Mouse (Mus musculus) hindbrain, embryonic 11.5 days (tissue): ENCODE data around the gene Fam120a. TPM values are rescaled to one million over a fixed set of nuclear protein-coding genes. Genes with fewer than 3 reads are reported as not detected.

ENCODE experiments used
- ATAC-seq: fragments of 200-750 bp; cut with Nextera tagmentation; 2 replicates; pipeline ENCODE4 v1.8.0; 2017; ENCODE audit warnings: mild to moderate bottlenecking, moderate TSS enrichment, moderate library complexity; ENCODE audit not compliant: low FRiP score
- DNase-seq: peaks from one replicate; pipeline ENCODE4 v3.0.0-alpha.2; 2015; ENCODE audit warnings: low spot score
- H3K27ac ChIP-seq: fragments of 300-500 bp; sonication (generic); 2 replicates; pipeline ENCODE4 v1.5.1; 2014; ENCODE audit warnings: mild to moderate bottlenecking, low read depth, low read length
- H3K27me3 ChIP-seq: fragments of 300-500 bp; sonication (generic); 2 replicates; pipeline ENCODE4 v1.6.1; 2014; ENCODE audit warnings: mild to moderate bottlenecking, low read length, moderate library complexity, mixed read lengths; ENCODE audit not compliant: control insufficient read depth, insufficient read depth
- H3K36me3 ChIP-seq: fragments of 300-500 bp; sonication (generic); 2 replicates; pipeline ENCODE4 v1.6.1; 2014; ENCODE audit warnings: mild to moderate bottlenecking, low read length, moderate library complexity, mixed read lengths; ENCODE audit not compliant: control insufficient read depth, insufficient read depth
- H3K4me1 ChIP-seq: fragments of 300-500 bp; sonication (generic); replicated peaks from 2 replicates; pipeline ENCODE4 v1.6.1; 2014; ENCODE audit warnings: low read length, mixed read lengths; ENCODE audit not compliant: control insufficient read depth, insufficient read depth
- H3K4me2 ChIP-seq: fragments of 300-500 bp; sonication (generic); replicated peaks from 2 replicates; pipeline ENCODE4 v1.6.1; 2014; ENCODE audit warnings: mild to moderate bottlenecking, low read depth, low read length
- H3K4me3 ChIP-seq: fragments of 300-500 bp; sonication (generic); 2 replicates; pipeline ENCODE4 v1.5.1; 2014; ENCODE audit warnings: low read depth, low read length
- H3K9ac ChIP-seq: fragments of 300-500 bp; sonication (generic); 2 replicates; pipeline ENCODE4 v1.6.1; 2014; ENCODE audit warnings: low read depth, low read length
- H3K9me3 ChIP-seq: fragments of 300-500 bp; sonication (generic); 2 replicates; pipeline ENCODE4 v1.6.1; 2016; ENCODE audit warnings: low read length; ENCODE audit not compliant: control insufficient read depth
- WGBS: fragments of 180-500 bp; shearing (Covaris S2); extraction: QIAGEN DNeasy Blood & Tissue Kit; methylation state at CpG from one replicate; pipeline ENCODE4 v1.1.7; 2014; 5-methylcytosine and 5-hydroxymethylcytosine counted together
- polyA plus RNA-seq: library from polyadenylated mRNA; unstranded; fragments of >200 nt; fragmentation: Nextera tagmentation; extraction: Ambion mirVana; gene quantifications from 2 replicates; pipeline ENCODE4 v1.2.1, GENCODE M21; 2014

Gene Fam120a
- polyA plus RNA-seq, 1 experiment from 2014 or later, result 24.9 TPM

GRCm38 (mm10) chr13:48845308-48845707 is 122.5 kb downstream of the Fam120a start:
- DNase-seq (no peak), ATAC-seq (no peak)
- no peaks in the 10 kb centered on the region for H3K9me3 ChIP-seq
- no peak overlapping the region for H3K4me3 ChIP-seq
- no peak overlapping the region for H3K4me2 ChIP-seq
- H3K36me3 ChIP-seq, result no peaks in the 10 kb centered on the region
- WGBS, result 79% methylated on average over 4 of the region's 4 CpGs
- no peaks in the 10 kb centered on the region for H3K4me1 ChIP-seq
- no peak overlapping the region for H3K27ac ChIP-seq
- H3K27me3 ChIP-seq, result no peaks in the 10 kb centered on the region
- H3K9ac ChIP-seq, result no peak overlapping the region

- no peak overlapping the region for H3K4me2 ChIP-seq
- no peak overlapping the region for H3K4me3 ChIP-seq
- no peak overlapping the region for H3K9ac ChIP-seq
- no peak overlapping the region for H3K27ac ChIP-seq
- DNase-seq (no peak), ATAC-seq (no peak)
- whole genome bisulfite sequencing, result 90% methylated on average over 1 of the region's 1 CpGs
- no peaks in the 10 kb centered on the region for H3K4me1 ChIP-seq
- no peaks in the 10 kb centered on the region for H3K27me3 ChIP-seq
- H3K9me3 ChIP-seq, result no peaks in the 10 kb centered on the region
- H3K36me3 ChIP-seq, result no peaks in the 10 kb centered on the region
Observed at GRCm38 (mm10) chr13:48843530-48843929, 124.3 kb downstream of the Fam120a start.

GRCm38 (mm10) chr13:48841905-48842592 is 125.8 kb downstream of the Fam120a start:
- no peaks in the 10 kb centered on the region for H3K36me3 ChIP-seq
- 70% methylated on average over 5 of the region's 5 CpGs for WGBS

DNA sequence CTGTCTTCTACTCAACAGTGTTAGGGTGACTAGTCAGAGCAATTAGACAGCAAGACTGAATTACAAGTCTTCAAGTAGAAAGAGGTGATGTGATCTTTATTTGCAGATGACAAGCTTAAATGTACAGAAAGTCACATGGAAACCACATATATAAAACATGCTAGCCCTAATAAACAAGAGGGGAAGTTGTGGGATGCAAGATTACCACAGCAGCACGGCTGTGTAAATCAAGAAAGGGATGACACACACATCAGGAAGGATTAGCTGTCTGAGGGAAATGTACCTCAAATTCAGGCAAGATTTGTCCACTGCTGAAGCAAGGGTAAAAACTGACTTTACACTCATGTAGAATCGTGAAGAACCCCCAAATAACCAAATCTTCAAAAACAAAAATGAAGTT is 129.5 kb downstream of the Fam120a start:
- no peak for ATAC-seq
- H3K4me2 ChIP-seq, result no peak overlapping the region
- no peaks in the 10 kb centered on the region for H3K9me3 ChIP-seq
- no peak overlapping the region for H3K27ac ChIP-seq
- H3K36me3 ChIP-seq, result 0 out of 2 replicates have a peak, but pooled peaks cover 2% of the 10 kb centered on the region
- WGBS, result 90% methylated on average over 2 of the region's 2 CpGs
- no peak overlapping the region for H3K9ac ChIP-seq
- no peak overlapping the region for H3K4me3 ChIP-seq
- H3K27me3 ChIP-seq, result no peaks in the 10 kb centered on the region
- no peaks in the 10 kb centered on the region for H3K4me1 ChIP-seq
- no peak for DNase-seq

More at GRCm38 (mm10) chr13:48841905-48842592, 125.8 kb downstream of the Fam120a start:
- no peak for ATAC-seq
- Histone ChIP-seq H3K9me3 (no peaks in the 10 kb centered on the region), H3K4me3 (no peak overlapping the region), H3K4me2 (no peak overlapping the region), H3K4me1 (no peaks in the 10 kb centered on the region), H3K27me3 (no peaks in the 10 kb centered on the region), H3K9ac (no peak overlapping the region), H3K27ac (no peak overlapping the region)
- no peak for DNase-seq

GRCm38 (mm10) chr13:48837537-48837936 is 130.3 kb downstream of the Fam120a start:
- DNase-seq, result no peak
- Histone ChIP-seq H3K27ac (no peak overlapping the region), H3K4me3 (no peak overlapping the region), H3K27me3 (no peaks in the 10 kb centered on the region), H3K9ac (no peak overlapping the region), H3K4me1 (no peaks in the 10 kb centered on the region), H3K9me3 (no peaks in the 10 kb centered on the region), H3K36me3 (0 out of 2 replicates have a peak, but pooled peaks cover 2% of the 10 kb centered on the region), H3K4me2 (no peak overlapping the region)
- no peak for ATAC-seq
- WGBS, result 87% methylated on average over 6 of the region's 6 CpGs

GRCm38 (mm10) chr13:48830528-48831250 is 137.1 kb downstream of the Fam120a start:
- Histone ChIP-seq H3K4me1 (no peaks in the 10 kb centered on the region), H3K9ac (no peak overlapping the region), H3K27me3 (no peaks in the 10 kb centered on the region), H3K36me3 (peaks cover 8% of the 10 kb centered on the region), H3K4me2 (no peak overlapping the region), H3K27ac (no peak overlapping the region), H3K4me3 (no peak overlapping the region), H3K9me3 (no peaks in the 10 kb centered on the region)
- DNase-seq, result no peak
- no peak for ATAC-seq
- WGBS, result 91% methylated on average over 14 of the region's 14 CpGs

DNA sequence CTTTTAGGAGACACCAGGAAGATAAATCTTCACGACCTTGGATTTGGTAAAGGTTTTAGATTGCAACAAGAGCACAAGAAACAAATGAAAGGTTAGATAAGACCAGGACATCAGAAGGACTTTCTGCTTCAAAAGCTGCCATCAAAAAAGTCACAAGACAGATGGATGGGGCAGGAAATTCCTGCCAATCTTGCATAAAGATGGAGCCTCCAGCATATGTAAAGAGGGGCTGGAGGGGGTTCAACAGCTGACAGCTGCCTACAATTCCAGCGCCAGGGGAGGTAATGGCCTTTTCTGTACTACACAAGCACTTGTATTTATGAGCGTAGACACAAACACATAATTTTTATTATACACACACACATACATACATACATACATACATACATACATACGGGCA is 138.0 kb downstream of the Fam120a start:
- Histone ChIP-seq H3K4me3 (no peak overlapping the region), H3K27me3 (no peaks in the 10 kb centered on the region), H3K9me3 (no peaks in the 10 kb centered on the region), H3K4me1 (no peaks in the 10 kb centered on the region), H3K4me2 (no peak overlapping the region), H3K36me3 (peaks cover 8% of the 10 kb centered on the region), H3K9ac (no peak overlapping the region), H3K27ac (no peak overlapping the region)
- DNase-seq (no peak), ATAC-seq (no peak)
- WGBS, result 89% methylated on average over 4 of the region's 4 CpGs
